Mouse (Mus musculus): ENCODE measurements around the gene Podxl2. TPM values are rescaled to one million over a fixed set of nuclear protein-coding genes. Genes with fewer than 3 reads are reported as not detected.

Gene Podxl2
- polyA plus RNA-seq, 1 experiment from 2014 or later = 16.9 TPM

DNA sequence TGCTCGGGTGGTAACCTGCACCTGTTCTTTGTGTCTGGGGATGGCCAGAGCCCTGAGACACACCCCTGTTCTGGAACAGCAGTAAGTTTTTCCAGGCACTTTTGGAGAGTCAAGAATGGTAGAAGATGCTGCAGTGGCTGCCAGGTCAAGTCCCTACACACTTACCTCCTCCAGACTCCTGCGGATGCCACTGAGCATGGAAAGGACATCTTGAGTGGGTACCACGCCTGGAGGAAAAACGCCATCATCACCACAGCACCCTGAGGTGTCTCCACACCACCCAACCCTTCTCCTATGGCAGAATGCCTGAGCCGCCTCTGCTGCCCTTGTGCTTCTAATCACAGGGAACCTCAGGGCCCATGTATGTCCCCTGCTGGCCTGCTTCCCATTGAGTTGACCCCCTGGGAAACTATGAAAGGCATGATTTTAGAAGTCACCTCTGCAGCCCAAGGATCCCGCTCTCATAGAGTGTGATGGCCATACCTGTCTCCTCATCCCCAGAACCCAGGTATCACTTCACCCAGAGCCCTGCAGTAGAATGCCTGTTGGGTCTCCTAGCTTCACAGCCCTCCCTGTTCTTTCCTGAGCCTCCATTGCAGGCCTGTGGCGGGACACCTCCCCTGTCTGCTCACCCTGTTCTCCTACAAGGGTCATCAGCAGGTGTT is 29.8 kb downstream of the Podxl2 start:
- DNase-seq (ENCODE audit: low spot score) = no peak

DNA sequence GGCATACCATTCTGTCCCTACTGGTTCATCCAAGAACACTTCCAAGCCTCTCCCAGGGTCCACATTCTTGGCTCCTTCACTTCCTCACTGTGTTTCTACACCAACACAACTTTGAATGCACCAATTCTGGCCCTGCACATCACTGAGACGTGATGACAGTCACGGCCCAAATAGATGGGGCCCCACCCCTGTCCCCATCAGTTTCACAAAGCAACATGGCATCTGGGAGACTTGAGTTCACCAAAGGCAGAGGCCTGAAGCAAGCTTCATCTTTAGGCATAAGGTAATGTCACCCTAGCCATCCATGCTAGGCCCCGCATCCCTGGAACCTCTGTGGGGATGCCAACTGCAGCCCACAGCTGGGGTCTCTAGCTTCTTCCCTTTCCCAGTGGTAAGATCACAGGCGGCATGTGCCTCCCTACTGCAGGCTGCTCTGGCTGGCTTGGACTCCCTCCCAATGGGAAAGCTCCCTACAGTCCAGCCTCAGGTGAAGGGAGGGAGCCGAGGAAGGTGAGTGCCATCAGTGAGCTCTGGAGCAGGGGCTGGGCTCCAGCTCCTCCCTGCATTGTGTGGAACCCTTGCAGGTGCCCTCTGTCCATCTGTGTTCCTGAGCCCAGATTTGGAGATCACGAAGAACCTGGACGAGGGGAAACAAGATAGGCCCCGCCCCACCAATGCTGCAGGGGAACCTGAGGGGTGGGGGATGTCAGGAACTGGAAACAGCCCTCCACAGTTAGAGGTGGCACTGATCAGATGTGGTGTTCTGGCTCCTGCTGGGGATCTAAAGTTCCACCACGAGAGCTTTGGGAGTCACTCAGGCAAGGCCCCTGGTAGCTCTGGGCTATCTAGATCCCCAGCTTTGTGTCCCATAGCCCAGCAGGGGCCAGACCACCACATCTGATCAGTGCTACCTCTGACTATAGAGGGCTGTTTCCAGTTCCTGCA is 30.8 kb downstream of the Podxl2 start:
- no peak for DNase-seq (ENCODE audit: low spot score)

DNA sequence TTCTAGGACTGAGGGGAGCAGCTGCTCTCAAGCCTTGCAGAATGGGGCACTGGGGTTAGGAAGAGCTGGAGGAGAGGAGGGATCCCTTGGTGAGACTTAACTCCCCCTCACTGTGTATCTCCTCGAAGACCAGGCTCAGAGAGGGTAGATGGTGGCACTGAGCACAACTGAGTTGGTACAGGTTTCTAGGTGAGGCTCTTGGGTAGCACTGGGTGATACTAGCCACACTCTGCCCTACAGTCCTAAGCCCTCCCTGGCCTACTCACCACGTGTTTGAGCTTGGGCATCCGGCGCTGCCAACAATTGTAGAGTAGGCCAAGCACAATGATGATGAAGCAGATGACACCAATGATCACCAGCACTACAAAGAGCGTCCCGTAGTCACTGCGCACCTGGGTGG is 31.6 kb downstream of the Podxl2 start:
- DNase-seq (ENCODE audit: low spot score) = no peak

DNA sequence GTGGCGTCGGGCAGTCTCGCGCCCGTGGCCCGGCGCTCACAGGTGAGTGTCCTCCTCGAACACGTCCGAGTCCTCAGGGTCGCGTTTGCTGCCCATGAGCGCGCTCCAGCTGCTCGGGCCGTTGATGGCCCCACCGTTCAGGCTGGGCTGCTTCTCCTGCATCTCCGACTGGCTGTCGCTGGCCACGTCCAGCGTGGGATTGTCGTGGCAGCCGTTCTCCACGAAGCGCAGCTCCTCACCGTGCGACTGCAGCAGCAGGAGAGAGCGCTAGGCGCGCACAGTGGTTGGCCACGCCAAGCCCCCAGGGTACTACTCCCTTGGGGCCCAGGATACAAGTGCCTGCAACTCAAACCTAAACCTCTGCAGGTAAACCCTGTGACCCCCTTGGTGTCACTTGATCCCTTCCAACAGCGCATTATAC is 32.1 kb downstream of the Podxl2 start:
- DNase-seq (ENCODE audit: low spot score) = peak; percentile 48

DNA sequence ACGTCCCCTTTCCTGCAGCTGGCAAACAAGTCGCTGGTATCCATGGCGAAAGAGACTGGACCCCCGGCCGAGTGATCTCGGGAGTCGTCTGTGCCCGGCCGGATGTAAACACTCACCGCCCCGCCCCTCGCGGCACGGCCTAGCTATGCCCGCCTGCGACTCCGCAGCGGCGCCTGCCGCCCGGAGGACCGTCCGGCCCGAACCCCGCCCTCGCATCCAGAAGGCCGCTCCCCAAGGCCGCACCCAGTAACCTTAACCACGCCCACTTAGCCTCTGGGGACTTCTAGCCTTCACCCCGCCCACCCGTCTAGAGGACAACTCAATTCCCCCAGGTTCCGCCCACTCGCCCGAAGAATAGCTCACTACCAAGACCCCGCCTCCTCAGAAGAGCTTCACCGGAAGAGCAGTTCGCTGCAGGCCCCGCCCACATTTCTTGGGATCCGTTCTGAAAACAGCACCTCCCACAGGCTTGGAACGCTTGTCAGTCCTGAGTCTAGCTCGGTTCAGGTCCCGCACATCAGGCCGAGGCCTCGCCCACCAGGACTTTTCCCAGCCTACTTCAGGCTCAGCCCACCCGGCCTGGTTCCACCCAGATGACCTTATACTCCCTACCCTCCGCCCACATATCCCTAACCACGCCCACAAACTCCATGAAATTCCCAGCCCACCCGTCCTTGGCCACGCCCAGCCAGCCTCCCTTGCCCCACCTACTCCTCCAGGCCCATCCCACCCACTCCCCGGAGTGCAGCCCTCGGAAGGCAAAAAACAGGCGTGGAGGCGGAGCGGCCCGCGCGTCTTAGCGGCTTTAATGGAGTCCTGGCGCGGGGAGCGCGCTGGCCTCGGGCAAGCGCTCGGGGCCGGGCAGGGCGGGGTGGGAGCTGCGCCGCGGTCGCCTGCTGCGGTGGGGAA is 32.8 kb downstream of the Podxl2 start, which contains the start of gene Abtb1:
TSS of gene Abtb1 (minus strand) at position 204 of the 909 bp plus-strand sequence.
- peak; percentile 99 for DNase-seq (ENCODE audit: low spot score)

DNA sequence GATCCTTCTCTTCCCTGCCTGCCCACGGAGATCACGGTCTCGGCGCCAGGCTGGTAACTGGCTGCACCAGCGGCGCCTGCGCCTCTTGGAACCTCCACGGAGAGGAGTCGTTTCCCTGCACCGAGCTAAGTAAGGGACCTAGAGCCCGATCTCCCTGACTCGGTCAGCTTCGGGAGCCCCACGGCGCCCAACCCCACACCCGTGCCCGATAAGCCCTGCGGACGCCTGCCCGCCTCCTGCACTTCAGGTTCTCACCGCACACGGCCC is 33.4 kb downstream of the Podxl2 start:
- DNase-seq (ENCODE audit: low spot score) = no peak

DNA sequence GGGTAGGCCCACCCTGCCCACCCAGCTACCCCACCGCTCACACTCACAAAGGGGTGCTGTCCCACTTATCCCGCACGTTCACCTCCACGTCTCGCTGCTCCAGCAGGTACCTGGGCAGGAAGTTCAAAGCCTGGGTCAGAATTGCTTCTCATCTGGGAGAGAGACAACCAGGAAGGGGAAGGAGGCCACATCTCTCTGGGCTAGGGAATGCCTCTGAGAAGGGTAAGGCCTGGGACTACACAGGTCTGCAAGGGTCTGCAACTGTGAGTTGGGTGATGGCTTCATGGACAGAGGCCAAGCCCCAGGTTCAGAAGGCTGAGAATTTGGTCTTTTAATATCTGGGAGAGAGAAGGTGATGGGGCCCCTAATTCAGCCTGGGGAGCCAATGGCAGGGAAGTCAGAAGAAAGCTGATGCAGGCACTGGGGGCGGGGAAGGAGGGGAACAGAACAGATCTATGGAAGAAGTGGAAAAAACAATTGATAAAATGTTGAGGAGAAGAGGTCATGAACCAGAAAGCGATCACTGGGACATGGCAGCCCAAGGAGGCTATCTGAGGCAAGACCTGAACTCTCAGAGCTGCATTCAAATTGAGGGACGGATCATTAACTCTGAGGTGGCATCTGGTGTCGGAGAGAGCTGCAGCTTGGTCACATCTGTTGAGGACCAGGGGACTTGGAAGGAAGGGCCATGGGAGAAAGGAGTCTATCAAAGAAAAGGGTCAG is 33.9 kb downstream of the Podxl2 start:
- no peak for DNase-seq (ENCODE audit: low spot score)

DNA sequence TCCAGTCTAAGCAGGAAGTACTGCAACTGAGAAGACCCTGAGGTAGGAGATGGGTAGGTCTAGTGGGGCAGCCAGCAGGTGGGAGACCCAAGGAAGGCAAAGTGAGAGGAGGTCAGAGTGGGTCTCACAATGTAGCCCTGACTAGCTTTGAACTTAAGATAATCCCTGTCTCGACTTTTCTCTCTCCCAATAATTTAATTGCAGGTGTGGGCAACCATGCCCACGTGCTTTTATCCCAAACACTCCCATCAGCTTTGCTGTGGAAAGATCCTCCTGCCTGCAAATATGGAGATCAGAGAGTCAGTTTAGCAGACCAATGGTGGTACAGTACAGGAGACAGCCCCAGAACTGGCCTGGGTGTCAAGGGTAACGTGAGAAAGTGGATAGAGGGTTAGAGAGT is 34.6 kb downstream of the Podxl2 start:
- no peak for DNase-seq (ENCODE audit: low spot score)

DNA sequence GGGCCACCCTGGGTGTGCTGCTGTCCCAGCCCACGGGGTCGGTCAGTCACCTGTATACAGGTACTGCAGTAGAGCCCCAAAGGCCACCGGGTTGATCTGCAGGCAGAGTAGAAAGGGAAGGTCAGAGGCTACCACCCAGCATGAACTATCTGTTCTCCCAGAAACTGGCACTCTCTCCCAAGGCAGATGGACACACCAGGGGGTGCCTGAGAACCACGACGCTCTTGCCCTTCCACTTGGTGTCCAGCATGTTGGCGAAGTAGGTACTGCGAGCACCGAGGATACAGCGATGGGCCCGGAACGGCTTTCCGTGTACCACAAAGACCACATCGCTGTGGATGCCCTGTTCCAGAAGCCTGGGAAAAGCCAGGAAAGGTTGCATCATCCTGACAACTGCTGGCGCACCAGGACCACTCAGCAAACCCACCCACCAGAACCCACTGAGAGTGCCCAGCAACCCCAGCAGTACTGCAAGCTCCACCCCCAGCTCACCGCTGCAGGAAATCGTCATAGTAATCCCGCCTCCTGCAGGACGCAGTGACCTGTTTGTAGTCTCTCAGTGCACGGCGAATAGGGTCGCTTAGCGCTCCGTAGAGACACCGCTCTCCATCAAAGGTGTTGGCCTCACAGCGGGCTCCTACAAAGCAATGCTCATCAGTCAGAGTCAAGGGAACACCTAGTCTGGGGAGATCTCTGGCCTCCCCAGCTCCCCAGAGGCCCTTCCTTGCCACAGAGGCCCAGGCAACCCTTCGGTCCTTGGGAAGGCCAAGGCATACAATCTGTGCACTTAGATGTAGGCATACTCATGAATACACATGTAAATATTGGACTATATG is 35.5 kb downstream of the Podxl2 start:
- DNase-seq (ENCODE audit: low spot score) = no peak

DNA sequence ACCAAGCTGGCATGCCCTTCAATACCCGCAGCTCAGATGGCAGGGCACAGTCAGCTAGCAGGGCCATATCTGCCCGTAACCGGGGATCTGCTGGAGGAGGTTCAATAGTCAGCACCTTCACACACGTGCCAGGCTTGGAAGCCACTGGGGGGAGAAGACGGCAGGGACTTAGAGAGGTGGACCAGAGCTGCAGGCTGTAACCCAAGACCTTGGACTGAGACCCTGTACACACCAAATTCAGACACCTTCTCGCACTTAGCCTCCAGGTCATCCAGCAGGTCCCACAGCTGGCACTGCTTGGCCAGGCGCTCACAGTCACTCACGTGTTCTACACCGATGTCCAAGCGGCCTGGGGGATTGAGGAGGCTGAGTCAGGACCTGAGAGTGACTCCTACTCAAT is 36.2 kb downstream of the Podxl2 start:
- DNase-seq (ENCODE audit: low spot score) = no peak

DNA sequence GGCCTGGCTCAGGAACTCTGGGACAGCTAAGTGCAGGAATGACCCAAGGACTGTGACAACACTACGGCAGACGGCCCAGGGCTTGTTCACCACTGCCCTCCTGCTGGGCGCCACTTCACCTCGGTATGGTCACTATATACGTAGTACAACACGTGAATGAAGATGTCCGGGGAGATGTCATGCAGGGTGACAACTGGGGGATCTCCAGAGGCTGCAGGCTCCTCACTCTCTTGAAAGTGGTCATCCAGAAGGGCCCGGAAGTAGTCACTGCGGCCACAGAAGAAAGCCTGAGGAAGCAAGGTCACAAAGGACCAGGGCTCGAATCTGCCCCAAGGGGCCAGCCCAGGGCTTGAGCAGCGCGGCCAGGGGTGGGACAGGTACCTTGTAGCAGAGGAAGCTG is 36.8 kb downstream of the Podxl2 start:
- no peak for DNase-seq (ENCODE audit: low spot score)

DNA sequence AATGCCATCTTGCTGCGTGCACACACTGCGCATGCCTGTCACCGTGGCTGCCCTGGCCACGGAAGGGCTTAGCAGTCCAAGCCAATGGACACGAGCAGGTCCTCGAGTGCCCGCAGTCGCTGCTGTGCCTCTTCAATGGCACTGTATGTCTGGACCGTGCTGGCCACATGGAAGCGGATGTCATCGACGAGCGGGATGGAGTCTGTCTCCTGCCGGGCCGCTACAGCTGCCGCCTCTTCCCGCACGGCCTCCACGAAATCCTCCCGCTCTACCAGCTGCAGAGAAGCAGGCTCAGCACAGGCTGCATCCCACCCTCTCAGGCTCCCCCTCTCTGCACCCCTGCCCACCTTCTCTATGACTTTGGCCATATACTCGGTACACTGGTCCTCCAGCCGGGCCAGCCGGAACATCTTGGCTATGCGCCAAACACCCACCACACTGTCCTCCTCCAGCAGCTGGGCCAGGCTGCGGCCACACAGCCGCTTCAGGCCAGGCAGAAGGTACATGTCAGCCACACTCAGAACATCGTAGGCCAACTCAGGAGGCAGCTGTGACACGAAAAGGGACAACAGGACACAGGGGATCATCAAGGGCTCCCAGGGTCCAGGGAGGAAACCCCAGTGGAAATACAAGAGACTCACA is 38.5 kb downstream of the Podxl2 start:
- no peak for DNase-seq (ENCODE audit: low spot score)

DNA sequence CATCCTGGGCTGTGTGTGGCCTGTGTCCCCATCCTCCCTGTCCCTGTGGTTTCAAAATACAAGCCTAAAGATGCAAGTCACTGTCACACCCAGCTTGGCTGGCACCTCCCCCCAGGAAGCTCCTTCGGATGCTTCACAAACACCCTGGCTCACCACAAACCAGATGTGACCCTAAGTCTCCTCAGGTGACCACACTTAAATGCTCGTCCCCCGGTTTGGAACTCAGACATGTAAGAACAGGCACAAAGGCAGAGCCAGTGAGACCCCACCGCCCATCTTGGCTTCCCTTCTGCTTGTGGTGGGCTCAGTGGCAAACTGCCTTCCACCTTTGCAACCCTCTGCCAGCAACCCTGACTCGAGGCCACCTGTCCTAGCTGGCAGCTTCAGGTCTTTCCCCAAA is 39.8 kb downstream of the Podxl2 start:
- DNase-seq (ENCODE audit: low spot score) = peak; percentile 48

DNA sequence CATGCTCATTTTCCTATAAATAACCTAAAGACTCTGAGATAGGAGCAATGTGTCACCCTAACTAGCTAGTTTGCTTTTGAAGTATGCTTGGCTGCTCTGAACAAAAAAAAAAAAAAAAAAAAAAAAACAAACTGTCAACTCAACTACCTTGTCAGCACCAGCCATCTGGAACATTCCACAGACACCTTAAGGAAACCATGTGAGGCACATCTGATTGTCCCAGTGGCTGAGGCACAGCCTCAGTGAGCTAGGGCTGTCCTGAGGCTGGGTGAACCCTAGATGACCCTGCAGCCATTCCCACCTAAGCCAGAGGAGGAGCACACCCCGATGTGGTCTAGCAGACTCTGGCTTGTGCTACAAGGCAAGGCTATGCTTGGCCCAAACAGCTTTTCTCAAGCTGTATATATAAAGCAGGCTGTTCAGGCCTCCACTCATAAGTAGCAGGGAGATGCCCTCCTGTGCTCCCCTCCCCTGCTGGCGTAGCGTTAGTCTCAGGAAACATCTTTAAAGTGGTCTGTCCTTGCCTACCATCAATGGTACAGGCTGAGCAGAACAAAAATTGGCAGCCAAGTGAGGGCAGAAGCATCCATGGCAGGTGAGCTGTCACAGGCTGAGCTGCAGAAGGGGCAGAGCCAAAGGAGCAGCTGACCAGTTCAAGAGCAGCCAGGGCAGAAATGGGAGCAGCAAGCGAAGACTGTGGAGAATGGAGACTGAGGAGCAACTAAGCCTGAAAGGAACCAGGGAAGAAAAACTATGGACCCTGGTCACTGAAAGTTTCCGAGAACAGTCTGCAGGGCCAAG is 41.3 kb downstream of the Podxl2 start:
- DNase-seq (ENCODE audit: low spot score) = no peak

DNA sequence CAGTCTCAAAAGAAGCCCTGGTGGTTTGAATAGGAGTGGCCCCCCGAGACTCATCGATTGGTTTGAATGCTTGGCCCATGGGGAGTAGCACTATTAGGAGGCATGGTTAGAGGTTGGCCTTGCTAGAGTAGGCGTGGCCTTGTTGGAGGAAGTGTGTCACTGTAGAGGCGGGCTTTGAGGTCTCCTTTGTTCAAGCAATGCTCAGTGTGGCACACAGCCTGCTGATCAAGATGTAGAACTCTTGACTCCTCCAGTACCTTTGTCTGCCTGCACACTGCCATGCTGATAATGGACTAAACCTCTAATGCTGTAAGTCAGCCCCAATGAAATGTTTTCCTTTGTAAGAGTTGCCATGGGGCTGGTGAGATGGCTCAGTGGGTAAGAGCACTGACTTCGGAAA is 42.2 kb downstream of the Podxl2 start:
- peak; percentile 40 for DNase-seq (ENCODE audit: low spot score)

DNA sequence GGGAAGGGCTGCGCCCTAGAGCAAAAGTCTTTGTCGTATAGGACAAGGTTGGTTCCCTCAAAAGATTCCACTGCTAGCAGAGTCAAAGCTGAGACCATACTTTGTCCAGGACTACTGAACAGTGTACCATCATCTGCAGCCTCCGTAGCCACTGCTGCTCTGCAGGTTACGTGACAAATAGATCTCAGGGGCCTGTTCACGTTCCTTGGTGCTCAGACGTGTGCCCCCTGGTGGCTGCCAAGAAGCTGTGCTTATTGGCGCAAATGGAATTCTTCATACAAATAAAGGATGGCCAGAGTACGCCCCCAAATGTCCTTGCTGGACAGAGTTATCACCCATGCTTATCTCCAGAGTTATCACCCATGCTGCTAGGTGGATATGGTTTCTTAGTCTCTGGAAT is 43.4 kb downstream of the Podxl2 start:
- DNase-seq (ENCODE audit: low spot score) = peak; percentile 84

DNA sequence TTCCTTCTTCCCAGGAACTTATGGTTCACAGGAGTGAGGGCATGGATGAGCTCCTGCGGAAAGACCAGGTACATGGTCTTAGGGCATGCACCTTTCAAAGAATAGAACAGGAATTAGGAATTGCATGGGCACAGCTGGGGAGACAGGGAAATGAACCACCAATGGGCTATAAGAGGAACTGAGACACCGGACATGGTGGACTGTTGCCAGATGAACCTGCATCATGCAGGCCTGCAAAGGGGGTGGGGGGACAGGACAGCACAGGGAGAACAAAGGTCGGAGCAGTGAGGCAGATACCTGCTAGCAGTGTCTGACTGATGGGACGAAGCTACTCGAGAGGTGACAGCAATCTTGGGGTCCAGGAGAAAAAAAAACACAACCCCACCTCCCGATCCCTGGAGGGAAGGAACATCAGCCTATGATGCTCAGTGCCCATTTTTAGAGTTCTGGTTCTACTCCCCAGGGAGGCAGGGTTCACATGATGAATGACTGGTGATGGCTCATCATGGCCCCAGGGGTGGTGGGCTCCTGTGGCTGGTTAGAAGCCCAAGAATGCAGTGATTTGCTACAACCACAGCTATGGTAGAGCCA is 44.6 kb downstream of the Podxl2 start:
- DNase-seq (ENCODE audit: low spot score) = no peak

DNA sequence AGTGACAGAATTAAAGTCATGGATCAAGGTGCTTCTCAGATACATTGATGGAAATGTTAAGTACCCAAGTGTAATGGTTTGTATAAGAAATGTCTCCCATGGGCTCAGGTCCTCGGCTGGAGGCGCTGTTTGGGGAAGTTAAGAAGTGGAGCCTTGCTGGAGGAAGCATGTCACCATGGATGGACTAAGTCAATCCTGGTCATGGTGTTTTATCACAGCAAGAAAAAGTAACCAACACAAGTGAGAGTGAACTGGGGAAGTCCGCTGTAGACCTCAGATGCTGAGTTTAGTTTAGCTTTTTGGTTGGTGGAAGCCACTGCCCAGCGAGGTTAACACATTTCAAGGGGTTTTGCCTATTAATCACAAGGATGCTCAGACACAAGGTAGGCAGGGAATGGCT is 45.3 kb downstream of the Podxl2 start:
- DNase-seq (ENCODE audit: low spot score) = no peak

Measured in thymus, postnatal 0 days (tissue).